Mouse (Mus musculus): ENCODE data around the gene Gm49403.

DNA sequence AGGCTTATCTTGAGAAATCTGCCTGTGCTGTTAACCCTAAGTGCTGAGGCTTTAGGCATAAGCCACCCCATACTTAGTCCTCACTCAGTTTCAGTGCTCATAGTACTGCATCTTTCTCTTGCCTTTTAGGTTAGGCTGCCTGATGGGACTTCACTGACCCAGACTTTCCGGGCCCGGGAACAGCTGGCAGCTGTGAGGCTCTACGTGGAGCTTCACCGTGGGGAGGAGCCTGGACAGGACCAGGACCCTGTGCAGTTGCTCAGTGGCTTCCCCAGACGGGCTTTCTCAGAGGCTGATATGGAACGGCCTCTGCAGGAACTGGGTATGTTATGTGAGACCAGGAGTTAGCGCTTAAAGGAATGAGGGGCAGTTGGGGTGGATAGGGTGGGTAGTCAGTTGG, 8.7 kb upstream of the Gm49403 start:
- TF ChIP-seq CTCF (IDR thresholded peaks at IDR 0.05; ENCODE audit: control insufficient read depth, insufficient read depth, insufficient read length): no peak
- TF ChIP-seq MAX (IDR thresholded peaks at IDR 0.05): no peak
- no peak for TF ChIP-seq CEBPB (IDR thresholded peaks at IDR 0.05; ENCODE audit: low read depth)
